Mouse (Mus musculus): Measurements from ENCODE around the gene Vdac1.

DNA sequence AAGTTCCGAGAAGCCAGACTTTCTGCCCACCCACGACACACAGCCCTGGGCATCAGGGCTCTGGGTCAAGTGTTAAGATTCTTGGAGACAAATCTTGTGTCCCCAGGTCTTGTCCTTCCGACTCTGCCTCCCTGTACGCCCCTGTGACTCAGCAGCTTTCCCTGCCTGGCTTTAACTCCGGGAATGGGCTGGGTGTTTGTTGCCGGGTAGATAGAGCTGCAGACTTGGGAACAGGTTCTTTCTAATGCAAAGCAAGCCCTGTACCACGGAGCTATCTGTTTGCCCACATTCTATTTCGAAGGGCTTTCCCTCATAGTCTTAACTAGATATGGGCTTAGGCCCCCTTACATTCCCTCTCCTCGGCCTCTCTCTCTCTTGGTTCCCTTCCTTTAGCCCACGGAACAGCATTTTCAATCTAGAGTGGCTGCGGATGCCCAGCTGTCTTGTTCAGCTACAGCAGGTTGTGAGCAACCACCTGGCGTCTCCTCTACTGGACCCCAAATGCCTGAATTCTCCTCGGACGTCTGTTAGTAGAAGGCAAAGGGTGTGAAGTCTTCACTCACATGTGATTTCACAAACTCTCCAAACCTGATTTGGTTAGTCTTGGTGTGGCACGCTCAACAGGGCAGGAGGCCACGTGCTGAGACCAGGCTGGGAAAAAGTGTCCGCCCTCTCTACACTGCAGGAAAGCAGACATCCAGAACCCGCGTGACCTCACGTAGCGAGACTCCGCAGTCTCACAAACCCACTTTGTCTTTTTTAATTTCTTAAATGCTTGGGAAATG, 782 bp upstream of the Vdac1 start:
- TF ChIP-seq CTCF (IDR thresholded peaks at IDR 0.05; ENCODE audit: insufficient read depth, low read depth, low read length), result no peak
- no peak for TF ChIP-seq POLR2A (IDR thresholded peaks at IDR 0.05; ENCODE audit: insufficient read depth, low read depth, low read length)
